17 mouse cellular contexts compared by ENCODE assay signal in the genomic region with DNA sequence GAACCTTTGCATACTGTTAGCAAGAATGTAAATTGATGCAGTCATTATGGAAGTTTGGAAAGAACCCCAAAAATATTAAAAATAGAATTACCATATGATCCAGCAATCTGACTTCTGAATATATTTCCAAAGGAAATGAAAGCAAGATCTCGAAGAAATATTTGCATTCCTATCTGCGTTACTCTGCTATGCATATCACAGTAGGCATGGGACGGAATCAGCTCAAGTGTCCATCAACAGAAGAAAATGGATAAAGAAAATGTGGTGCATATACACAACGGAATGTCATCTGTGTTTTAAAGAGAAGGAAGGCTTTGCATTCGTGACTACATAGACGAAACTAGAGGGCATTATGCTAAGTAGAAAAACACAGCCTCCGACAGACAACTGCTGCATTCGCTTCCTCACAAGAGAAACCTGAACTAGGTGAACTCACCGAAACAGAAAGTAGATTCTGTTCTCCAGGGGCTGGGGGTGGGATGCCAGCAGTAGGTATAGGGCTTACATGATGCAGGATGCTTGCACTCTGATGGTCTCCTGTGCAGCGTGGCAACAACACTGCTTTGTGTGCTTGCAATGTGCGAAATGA.
"Had no signal": no experiment of that assay in that cellular context is flagged by ENCODE, and none has a peak within 500 bp of the region (broad histone marks: within the 10 kb centered on the region; RNA-seq: fewer than 3 reads in every experiment).

No protein-coding gene starts in this region.

- H3K9me3 ChIP-seq: midbrain, embryonic 10.5 days; midbrain, embryonic 12.5 days; neural tube, embryonic 13.5 days had no signal

- H3K4me1 ChIP-seq: midbrain, embryonic 10.5 days; midbrain, embryonic 12.5 days; neural tube, embryonic 13.5 days; neural tube, embryonic 15.5 days had no signal

- H3K4me3 ChIP-seq: midbrain, embryonic 10.5 days; midbrain, embryonic 12.5 days; myocyte; neural tube, embryonic 13.5 days; neural tube, embryonic 15.5 days had no signal

- H3K36me3 ChIP-seq: midbrain, embryonic 10.5 days; midbrain, embryonic 12.5 days; neural tube, embryonic 13.5 days; neural tube, embryonic 15.5 days had no signal

- ATAC-seq: midbrain, embryonic 16.5 days had no signal

- DNase-seq: lung, adult 18-20 months; lung, embryonic 14.5 days; lung, postnatal 10 days; lung, postnatal 4 days; midbrain, embryonic 14.5 days; retina, postnatal 1 day; right cerebral cortex, adult 18-20 months; spleen, adult 18-20 months; thymus, adult 18-20 months; thymus, postnatal 14 days; thymus, postnatal 36 days had no signal

- H3K27me3 ChIP-seq: midbrain, embryonic 12.5 days; neural tube, embryonic 13.5 days; neural tube, embryonic 15.5 days had no signal

- H3K4me2 ChIP-seq: lung, embryonic 14.5 days; midbrain, embryonic 12.5 days; neural tube, embryonic 13.5 days; neural tube, embryonic 15.5 days had no signal

- H3K9ac ChIP-seq: lung, embryonic 14.5 days; midbrain, embryonic 12.5 days; neural tube, embryonic 13.5 days; neural tube, embryonic 15.5 days had no signal

- H3K27ac ChIP-seq: midbrain, embryonic 10.5 days; midbrain, embryonic 12.5 days; neural tube, embryonic 13.5 days; neural tube, embryonic 15.5 days had no signal
